Mouse (Mus musculus): ENCODE results near the gene Rrbp1.

- TF ChIP-seq GATA1 (IDR thresholded peaks at IDR 0.05; ENCODE audit: borderline replicate concordance, low read length): no peak
- TF ChIP-seq FLI1 (IDR thresholded peaks at IDR 0.05; ENCODE audit: low read length): no peak
Observed at GRCm38 (mm10) chr2:143914221-143914620, 96.8 kb downstream of the Rrbp1 start.
